Mouse (Mus musculus) E14TG2a.4 (cell line): ENCODE measurements at regions not wholly inside any gene's neighbourhood (a gene's known extent, or its start where the extent isn't known, plus 50 kb on each side); places are given as distances from the start of the nearest gene placed in this dataset.

Source experiments
- CTCF ChIP-seq: conservative IDR thresholded peaks from 2 replicates; pipeline ENCODE4 v1.5.1; 2014; ENCODE audit warnings: low read length
- NANOG ChIP-seq: IDR thresholded peaks from 2 replicates; pipeline ENCODE4 v1.6.1; 2014; ENCODE audit warnings: borderline replicate concordance, low read length, mixed read lengths
- POU5F1 ChIP-seq: IDR thresholded peaks from 2 replicates; pipeline ENCODE4 v1.6.1; 2014; ENCODE audit warnings: low read length, borderline replicate concordance

GRCm38 (mm10) chr3:148564716-148565115 is 425.6 kb downstream of the Adgrl2 start:
- TF ChIP-seq CTCF, result no peak
- TF ChIP-seq NANOG, result no peak
- TF ChIP-seq POU5F1, result no peak
